Mouse (Mus musculus): ENCODE measurements around the gene Kmt5b. TPM values are rescaled to one million over a fixed set of nuclear protein-coding genes. Genes with fewer than 3 reads are reported as not detected.

The Kmt5b gene
- polyA plus RNA-seq, 1 experiment from 2014 or later, result 29.2 TPM

- Histone ChIP-seq H3K9me3 (replicated peaks) (no peaks in the 10 kb centered on the region), H3K36me3 (peaks cover 8% of the 10 kb centered on the region), H3K4me1 (peaks cover 27% of the 10 kb centered on the region), H3K27me3 (ENCODE audit: low read depth, poor library complexity, severe bottlenecking) (no peaks in the 10 kb centered on the region), H3K4me3 (no peak overlapping the region), H3K27ac (no peak overlapping the region)
- no peak for DNase-seq (ENCODE audit: low spot score)
- WGBS, result 61% methylated on average over 5 of the region's 5 CpGs
Measured at GRCm38 (mm10) chr19:3850076-3850475, 82.9 kb downstream of the Kmt5b start.

GRCm38 (mm10) chr19:3850847-3851469 is 83.7 kb downstream of the Kmt5b start:
- peaks cover 36% of the 10 kb centered on the region for H3K4me1 ChIP-seq
- H3K27ac ChIP-seq, result peak overlapping the region; percentile 97
- no peaks in the 10 kb centered on the region for H3K27me3 ChIP-seq (ENCODE audit: low read depth, poor library complexity, severe bottlenecking)
- peak overlapping the region; percentile 83 for H3K4me3 ChIP-seq
- WGBS, result 7% methylated on average over 19 of the region's 19 CpGs
- peaks cover 8% of the 10 kb centered on the region for H3K36me3 ChIP-seq
- DNase-seq (ENCODE audit: low spot score), result no peak
- H3K9me3 ChIP-seq (replicated peaks), result no peaks in the 10 kb centered on the region

GRCm38 (mm10) chr19:3851502-3851962 is 84.3 kb downstream of the Kmt5b start, which contains the start of gene Chka:
Gene Chka (plus strand): TSS chr19:3851773.
- Histone ChIP-seq H3K4me3 (peak within 1 kb of the TSS; percentile 83), H3K27ac (peak within 1 kb of the TSS; percentile 97), H3K36me3 (peaks cover 8% of the 10 kb centered on the region), H3K9me3 (replicated peaks) (no peaks in the 10 kb centered on the region), H3K27me3 (ENCODE audit: low read depth, poor library complexity, severe bottlenecking) (no peaks in the 10 kb centered on the region), H3K4me1 (peaks cover 37% of the 10 kb centered on the region)
- peak; percentile 98 for DNase-seq (ENCODE audit: low spot score)
- under 1% methylated on average over 54 of the region's 54 CpGs for WGBS

- Histone ChIP-seq H3K27me3 (ENCODE audit: low read depth, poor library complexity, severe bottlenecking) (no peaks in the 10 kb centered on the region), H3K4me3 (peak overlapping the region; percentile 83), H3K9me3 (replicated peaks) (no peaks in the 10 kb centered on the region), H3K36me3 (peaks cover 8% of the 10 kb centered on the region), H3K27ac (peak overlapping the region; percentile 97), H3K4me1 (peaks cover 37% of the 10 kb centered on the region)
- WGBS, result under 1% methylated on average over 74 of the region's 74 CpGs
- peak; percentile 80 for DNase-seq (ENCODE audit: low spot score)
Measured at GRCm38 (mm10) chr19:3851979-3852681, 84.9 kb downstream of the Kmt5b start.

- no peak overlapping the region for H3K27ac ChIP-seq
- 92% methylated on average over 10 of the region's 10 CpGs for WGBS
- no peaks in the 10 kb centered on the region for H3K9me3 ChIP-seq (replicated peaks)
- DNase-seq (ENCODE audit: low spot score), result no peak
- peak overlapping the region; percentile 83 for H3K4me3 ChIP-seq
- peaks cover 8% of the 10 kb centered on the region for H3K36me3 ChIP-seq
- no peaks in the 10 kb centered on the region for H3K27me3 ChIP-seq (ENCODE audit: low read depth, poor library complexity, severe bottlenecking)
- peaks cover 37% of the 10 kb centered on the region for H3K4me1 ChIP-seq
Measured at GRCm38 (mm10) chr19:3853121-3853520, 85.9 kb downstream of the Kmt5b start.

- no peak overlapping the region for H3K27ac ChIP-seq
- H3K27me3 ChIP-seq (ENCODE audit: low read depth, poor library complexity, severe bottlenecking), result no peaks in the 10 kb centered on the region
- DNase-seq (ENCODE audit: low spot score), result no peak
- no peaks in the 10 kb centered on the region for H3K9me3 ChIP-seq (replicated peaks)
- no peak overlapping the region; the same call in 1 of the 2 replicates for H3K4me3 ChIP-seq
- 90% methylated on average over 1 of the region's 1 CpGs for WGBS
- H3K4me1 ChIP-seq, result peaks cover 32% of the 10 kb centered on the region
- peaks cover 8% of the 10 kb centered on the region for H3K36me3 ChIP-seq
Measured at GRCm38 (mm10) chr19:3853891-3854290, 86.7 kb downstream of the Kmt5b start.

GRCm38 (mm10) chr19:3855091-3855490 is 87.9 kb downstream of the Kmt5b start:
- Histone ChIP-seq H3K9me3 (replicated peaks) (no peaks in the 10 kb centered on the region), H3K27ac (no peak overlapping the region), H3K27me3 (ENCODE audit: low read depth, poor library complexity, severe bottlenecking) (no peaks in the 10 kb centered on the region), H3K4me3 (no peak overlapping the region), H3K36me3 (peaks cover 8% of the 10 kb centered on the region), H3K4me1 (peaks cover 32% of the 10 kb centered on the region)
- no peak for DNase-seq (ENCODE audit: low spot score)
- 69% methylated on average over 6 of the region's 6 CpGs for WGBS

GRCm38 (mm10) chr19:3855601-3856000 is 88.4 kb downstream of the Kmt5b start:
- Histone ChIP-seq H3K27me3 (ENCODE audit: low read depth, poor library complexity, severe bottlenecking) (no peaks in the 10 kb centered on the region), H3K27ac (no peak overlapping the region), H3K4me3 (no peak overlapping the region), H3K36me3 (peaks cover 8% of the 10 kb centered on the region), H3K4me1 (peaks cover 30% of the 10 kb centered on the region), H3K9me3 (replicated peaks) (no peaks in the 10 kb centered on the region)
- DNase-seq (ENCODE audit: low spot score), result no peak
- 27% methylated on average over 4 of the region's 4 CpGs for WGBS

GRCm38 (mm10) chr19:3857220-3857619 is 90.0 kb downstream of the Kmt5b start:
- Histone ChIP-seq H3K9me3 (replicated peaks) (no peaks in the 10 kb centered on the region), H3K27ac (no peak overlapping the region), H3K4me3 (no peak overlapping the region), H3K27me3 (ENCODE audit: low read depth, poor library complexity, severe bottlenecking) (no peaks in the 10 kb centered on the region), H3K36me3 (peaks cover 12% of the 10 kb centered on the region), H3K4me1 (peaks cover 22% of the 10 kb centered on the region)
- 88% methylated on average over 3 of the region's 3 CpGs for whole genome bisulfite sequencing
- DNase-seq (ENCODE audit: low spot score), result no peak

- no peak for DNase-seq (ENCODE audit: low spot score)
- no peaks in the 10 kb centered on the region for H3K9me3 ChIP-seq (replicated peaks)
- H3K27ac ChIP-seq, result no peak overlapping the region
- H3K4me1 ChIP-seq, result no peaks in the 10 kb centered on the region
- peaks cover 38% of the 10 kb centered on the region for H3K36me3 ChIP-seq
- H3K4me3 ChIP-seq, result no peak overlapping the region
- 85% methylated on average over 2 of the region's 2 CpGs for WGBS
- H3K27me3 ChIP-seq (ENCODE audit: low read depth, poor library complexity, severe bottlenecking), result no peaks in the 10 kb centered on the region
Measured at GRCm38 (mm10) chr19:3862713-3863112, 95.5 kb downstream of the Kmt5b start.

GRCm38 (mm10) chr19:3864960-3865359 is 97.7 kb downstream of the Kmt5b start:
- peaks cover 38% of the 10 kb centered on the region for H3K36me3 ChIP-seq
- no peak overlapping the region for H3K4me3 ChIP-seq
- H3K27me3 ChIP-seq (ENCODE audit: low read depth, poor library complexity, severe bottlenecking), result no peaks in the 10 kb centered on the region
- H3K9me3 ChIP-seq (replicated peaks), result no peaks in the 10 kb centered on the region
- 87% methylated on average over 2 of the region's 2 CpGs for WGBS
- H3K4me1 ChIP-seq, result no peaks in the 10 kb centered on the region
- no peak for DNase-seq (ENCODE audit: low spot score)
- H3K27ac ChIP-seq, result no peak overlapping the region

All from limb, embryonic 10.5 days (tissue).